Mouse (Mus musculus) lung, postnatal 0 days (tissue): ENCODE results near the gene Fam214a. TPM values are rescaled to one million over a fixed set of nuclear protein-coding genes. Genes with fewer than 3 reads are reported as not detected.

Experiments used
- ATAC-seq: fragments of 200-750 bp; cut with Nextera tagmentation; 2 replicates; pipeline ENCODE4 v1.8.0; 2017; ENCODE audit warnings: moderate library complexity
- DNase-seq: peaks from one replicate; pipeline ENCODE4 v3.0.0-alpha.2; 2016; ENCODE audit warnings: low spot score
- H3K27ac ChIP-seq: fragments of 300-500 bp; sonication (generic); 2 replicates; pipeline ENCODE4 v1.5.1; 2014; ENCODE audit warnings: antibody characterized with exemption, mild to moderate bottlenecking, low read length, mixed read lengths
- H3K27me3 ChIP-seq: fragments of 300-500 bp; sonication (generic); replicated peaks from 2 replicates; pipeline ENCODE4 v1.6.1; 2014; ENCODE audit warnings: low read length, mixed read lengths; ENCODE audit not compliant: insufficient read depth
- H3K36me3 ChIP-seq: fragments of 300-500 bp; sonication (generic); 2 replicates; pipeline ENCODE4 v1.6.1; 2014; ENCODE audit warnings: low read length, mixed read lengths; ENCODE audit not compliant: insufficient read depth
- H3K4me1 ChIP-seq: fragments of 300-500 bp; sonication (generic); 2 replicates; pipeline ENCODE4 v1.6.1; 2014; ENCODE audit warnings: antibody characterized with exemption, low read depth, low read length, mixed read lengths; ENCODE audit not compliant: insufficient read depth
- H3K4me2 ChIP-seq: fragments of 300-500 bp; sonication (generic); replicated peaks from 2 replicates; pipeline ENCODE4 v1.6.1; 2014; ENCODE audit warnings: low read depth, mild to moderate bottlenecking, low read length, moderate library complexity, mixed read lengths
- H3K4me3 ChIP-seq: fragments of 300-500 bp; sonication (generic); 2 replicates; pipeline ENCODE4 v1.5.1; 2014; ENCODE audit warnings: low read depth, low read length
- H3K9ac ChIP-seq: fragments of 300-500 bp; sonication (generic); replicated peaks from 2 replicates; pipeline ENCODE4 v1.6.1; 2014; ENCODE audit warnings: low read depth, mild to moderate bottlenecking
- H3K9me3 ChIP-seq: fragments of 300-500 bp; sonication (generic); 2 replicates; pipeline ENCODE4 v1.6.1; 2016; ENCODE audit warnings: low read length, mixed read lengths
- CTCF ChIP-seq: IDR thresholded peaks from 2 replicates; pipeline ENCODE4 v1.5.1; 2016; ENCODE audit warnings: antibody characterized with exemption, mild to moderate bottlenecking
- EP300 ChIP-seq: IDR thresholded peaks from 2 replicates; pipeline ENCODE4 v1.6.1; 2016; ENCODE audit warnings: antibody characterized with exemption, mild to moderate bottlenecking, control low read depth
- WGBS: fragments of 180-500 bp; shearing (Covaris S2); extraction: QIAGEN DNeasy Blood & Tissue Kit; methylation state at CpG from one replicate; pipeline ENCODE4 v1.1.7; 2014; 5-methylcytosine and 5-hydroxymethylcytosine counted together
- polyA plus RNA-seq: library from polyadenylated mRNA; unstranded; fragments of >200 nt; fragmentation: Nextera tagmentation; extraction: Ambion mirVana; gene quantifications from 2 replicates; pipeline ENCODE4 v1.2.1, GENCODE M21; 2015

Gene Fam214a
- polyA plus RNA-seq, 1 experiment from 2014 or later, result 12.8 TPM

DNA sequence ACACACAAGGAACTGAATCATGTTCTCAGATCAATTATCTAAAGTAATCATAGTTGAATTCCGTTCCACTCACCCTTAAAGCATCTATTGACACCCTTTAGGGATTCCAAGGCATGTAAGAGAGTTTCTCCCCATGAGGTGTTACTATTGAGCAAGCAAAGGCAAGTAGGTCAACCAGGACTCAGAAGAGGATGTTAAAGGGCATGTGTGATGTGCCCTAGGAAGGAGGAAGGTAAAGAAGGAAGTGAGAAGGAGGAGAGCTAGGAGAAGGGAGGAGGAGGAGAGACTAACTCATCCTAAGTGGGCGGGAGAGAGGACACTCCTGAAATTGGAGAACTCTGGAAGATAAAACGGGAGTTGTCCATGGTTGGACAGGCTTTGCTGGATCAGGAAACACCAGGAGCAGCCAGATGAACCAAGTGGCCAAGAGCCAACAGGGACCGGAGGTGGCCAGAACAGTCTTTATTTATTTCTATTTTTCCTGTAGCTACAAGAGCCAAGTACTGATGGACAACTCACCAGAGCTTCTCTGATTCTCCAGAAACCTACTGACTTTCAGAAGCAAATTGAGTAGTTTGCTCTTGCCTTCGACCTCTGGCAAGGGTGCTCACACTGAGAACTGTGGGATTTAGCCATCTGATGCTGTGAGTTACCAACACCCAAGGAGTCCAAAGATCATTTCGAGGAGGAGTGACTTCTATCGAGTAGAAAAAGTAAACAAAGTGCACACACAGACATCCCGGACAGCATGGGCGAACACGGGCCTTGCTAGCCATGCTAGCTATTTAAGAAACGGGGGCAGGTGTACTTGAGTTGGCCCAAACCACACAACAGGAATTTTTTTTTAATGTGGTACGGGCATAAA, 13.8 kb upstream of the Fam214a start:
- ATAC-seq (no peak), DNase-seq (peak; percentile 6)
- H3K4me2 ChIP-seq, result no peak overlapping the region
- WGBS, result 54% methylated on average over 12 of the region's 12 CpGs
- H3K27me3 ChIP-seq, result no peaks in the 10 kb centered on the region
- no peak overlapping the region for H3K4me3 ChIP-seq
- TF ChIP-seq EP300, result no peak
- TF ChIP-seq CTCF, result no peak
- no peaks in the 10 kb centered on the region for H3K36me3 ChIP-seq
- H3K9me3 ChIP-seq, result no peaks in the 10 kb centered on the region
- H3K4me1 ChIP-seq, result peaks cover 5% of the 10 kb centered on the region; the same call in 1 of the 2 replicates
- H3K27ac ChIP-seq, result no peak overlapping the region
- H3K9ac ChIP-seq, result no peak overlapping the region

GRCm38 (mm10) chr9:74946713-74947402, 5.8 kb upstream of the Fam214a start:
- Histone ChIP-seq H3K9ac (no peak overlapping the region), H3K27me3 (no peaks in the 10 kb centered on the region), H3K27ac (no peak overlapping the region), H3K4me1 (no peaks in the 10 kb centered on the region), H3K9me3 (no peaks in the 10 kb centered on the region), H3K4me2 (no peak overlapping the region), H3K4me3 (no peak overlapping the region), H3K36me3 (no peaks in the 10 kb centered on the region)
- ATAC-seq, result peak; percentile 25; the same call in 1 of the 2 replicates
- 82% methylated on average over 8 of the region's 8 CpGs for WGBS
- TF ChIP-seq EP300 (no peak), CTCF (no peak)
- DNase-seq, result no peak

- H3K4me3 ChIP-seq, result no peak overlapping the region
- H3K36me3 ChIP-seq, result no peaks in the 10 kb centered on the region
- no peak overlapping the region for H3K4me2 ChIP-seq
- ATAC-seq (no peak), DNase-seq (peak; percentile 9)
- 32% methylated on average over 3 of the region's 3 CpGs for WGBS
- TF ChIP-seq EP300, result no peak
- TF ChIP-seq CTCF, result peak; percentile 53
- H3K4me1 ChIP-seq, result peaks cover 6% of the 10 kb centered on the region; the same call in 1 of the 2 replicates
- H3K9me3 ChIP-seq, result no peaks in the 10 kb centered on the region
- no peaks in the 10 kb centered on the region for H3K27me3 ChIP-seq
- H3K27ac ChIP-seq, result no peak overlapping the region
- no peak overlapping the region for H3K9ac ChIP-seq
These were observed 1.2 kb upstream of the Fam214a start for GRCm38 (mm10) chr9:74951491-74951890.

GRCm38 (mm10) chr9:74952106-74952505, 578 bp upstream of the Fam214a start:
- Histone ChIP-seq H3K27me3 (no peaks in the 10 kb centered on the region), H3K4me3 (peak overlapping the region; percentile 91; the same call in 1 of the 2 replicates), H3K36me3 (no peaks in the 10 kb centered on the region), H3K4me1 (peaks cover 6% of the 10 kb centered on the region; the same call in 1 of the 2 replicates), H3K9ac (no peak overlapping the region), H3K27ac (peak overlapping the region; percentile 93), H3K9me3 (no peaks in the 10 kb centered on the region), H3K4me2 (peak overlapping the region; percentile 98)
- TF ChIP-seq EP300 (0 out of 2 replicates have a peak, but pooled peaks have one; percentile 10), CTCF (no peak)
- ATAC-seq, result peak; percentile 16; the same call in 1 of the 2 replicates
- DNase-seq, result peak; percentile 79
- 24% methylated on average over 5 of the region's 5 CpGs for WGBS

DNA sequence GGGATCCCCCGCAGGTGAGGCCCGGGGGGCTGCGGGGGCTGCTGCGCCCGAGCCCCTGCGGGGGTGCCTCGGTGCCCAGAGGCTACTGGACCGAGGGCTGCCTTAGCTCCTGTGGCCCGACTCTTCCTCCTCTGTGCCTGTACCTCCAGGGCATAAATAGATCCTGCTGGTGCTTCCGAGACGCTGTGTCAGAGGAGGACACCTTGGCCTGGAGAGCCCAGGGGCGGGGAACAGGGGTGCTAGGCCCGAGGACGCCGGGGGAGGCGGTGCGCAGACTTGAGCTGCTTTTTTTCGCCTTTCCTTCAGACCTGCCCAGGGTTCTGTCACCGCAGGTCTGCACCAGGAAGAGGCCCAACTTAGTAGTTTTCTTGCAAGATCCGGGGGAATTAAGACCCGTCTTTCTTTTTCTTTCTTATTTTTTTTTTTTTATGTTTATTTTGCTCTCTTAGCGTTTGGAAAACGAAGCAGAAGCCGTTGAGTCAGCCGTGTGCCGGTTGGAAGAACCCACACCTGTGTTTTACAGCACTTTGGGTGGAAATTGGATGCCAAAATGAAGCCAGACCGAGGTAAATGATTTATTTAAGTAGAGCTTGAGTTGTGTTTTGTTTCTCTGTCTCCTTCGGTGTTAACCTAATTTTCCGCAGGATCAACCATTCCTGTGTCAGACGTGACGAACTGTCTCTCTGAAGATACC, 728 bp downstream of the Fam214a start:
- ATAC-seq, result peak; percentile 71
- H3K36me3 ChIP-seq, result no peaks in the 10 kb centered on the region
- H3K27me3 ChIP-seq, result no peaks in the 10 kb centered on the region
- peak overlapping the region; percentile 93 for H3K27ac ChIP-seq
- H3K4me2 ChIP-seq, result peak overlapping the region; percentile 98
- WGBS, result 7% methylated on average over 21 of the region's 31 CpGs
- TF ChIP-seq EP300 (no peak), CTCF (peak; percentile 55)
- H3K9me3 ChIP-seq, result no peaks in the 10 kb centered on the region
- peaks cover 6% of the 10 kb centered on the region; the same call in 1 of the 2 replicates for H3K4me1 ChIP-seq
- H3K9ac ChIP-seq, result peak overlapping the region; percentile 81
- peak; percentile 89 for DNase-seq
- peak overlapping the region; percentile 91 for H3K4me3 ChIP-seq

- H3K4me1 ChIP-seq, result peaks cover 6% of the 10 kb centered on the region; the same call in 1 of the 2 replicates
- peak overlapping the region; percentile 98 for H3K4me2 ChIP-seq
- H3K9ac ChIP-seq, result no peak overlapping the region
- peak overlapping the region; percentile 91 for H3K4me3 ChIP-seq
- no peak overlapping the region for H3K27ac ChIP-seq
- no peaks in the 10 kb centered on the region for H3K9me3 ChIP-seq
- H3K27me3 ChIP-seq, result no peaks in the 10 kb centered on the region
- H3K36me3 ChIP-seq, result no peaks in the 10 kb centered on the region
- ATAC-seq, result no peak
- DNase-seq, result no peak
- TF ChIP-seq CTCF (no peak), EP300 (no peak)
- WGBS, result 49% methylated on average over 2 of the region's 2 CpGs
These were observed 1.2 kb downstream of the Fam214a start for GRCm38 (mm10) chr9:74953959-74954279.
